Mouse (Mus musculus): ENCODE data around the gene Pdk1. TPM values are rescaled to one million over a fixed set of nuclear protein-coding genes. Genes with fewer than 3 reads are reported as not detected.
"Not testable (repeated sequence)": the region's sequence is repeated elsewhere in the genome, so short reads cannot be mapped to it uniquely, and the experiment has no call there.

The Pdk1 gene
- polyA plus RNA-seq, 2 experiments = 16.0 to 53.2 TPM

DNA sequence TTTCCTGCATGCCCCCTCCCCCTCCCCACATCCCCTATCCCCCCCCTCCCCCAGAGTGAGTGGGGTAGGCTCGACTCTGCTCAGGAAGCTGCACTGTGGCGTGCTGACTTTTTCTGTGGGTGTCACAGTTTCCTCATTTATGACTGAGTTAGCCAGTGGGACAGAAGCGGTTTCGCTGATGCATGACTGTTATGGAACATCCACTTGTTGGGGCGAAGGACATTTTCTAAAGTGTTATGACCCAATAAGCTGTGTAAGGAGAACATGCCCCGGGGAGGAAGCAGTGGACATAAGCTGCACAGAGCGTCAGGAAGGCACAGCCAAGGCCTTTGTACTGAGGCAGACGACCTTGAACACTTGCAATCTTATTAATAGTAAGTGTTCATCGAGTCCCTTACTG is 29.7 kb upstream of the Pdk1 start:
- H3K4me3 ChIP-seq (ENCODE audit: insufficient read depth in 1 of 2, low read depth in 2 of 2, low read length in 2 of 2) = no peak overlapping the region
- no peak overlapping the region for H3K4me2 ChIP-seq (ENCODE audit: low read depth)
- TF ChIP-seq EP300 (IDR thresholded peaks at IDR 0.05; ENCODE audit: low read depth) (no peak), CTCF (IDR thresholded peaks at IDR 0.05; ENCODE audit: low read depth) (no peak)
- H3K9ac ChIP-seq (replicated peaks) = no peak overlapping the region
- no peaks in the 10 kb centered on the region for H3K36me3 ChIP-seq (replicated peaks; ENCODE audit: control insufficient read depth, insufficient read depth, low read depth)
- DNase-seq (ENCODE audit: low read depth in 3 of 3, low spot score in 3 of 3) (no peak), ATAC-seq (ENCODE audit: insufficient read depth) (no peak)
- no peaks in the 10 kb centered on the region for H3K4me1 ChIP-seq (replicated peaks; ENCODE audit: control insufficient read depth in 2 of 2, insufficient read depth in 2 of 2, low read length in 1 of 2)
- no peaks in the 10 kb centered on the region for H3K9me3 ChIP-seq (ENCODE audit: control insufficient read depth, low read length)
- 54% methylated on average over 9 of the region's 9 CpGs for WGBS (ENCODE audit: insufficient replicate concordance)
- H3K27ac ChIP-seq = no peak overlapping the region
- H3K27me3 ChIP-seq (ENCODE audit: control insufficient read depth, insufficient read depth, low read length) = no peaks in the 10 kb centered on the region

DNA sequence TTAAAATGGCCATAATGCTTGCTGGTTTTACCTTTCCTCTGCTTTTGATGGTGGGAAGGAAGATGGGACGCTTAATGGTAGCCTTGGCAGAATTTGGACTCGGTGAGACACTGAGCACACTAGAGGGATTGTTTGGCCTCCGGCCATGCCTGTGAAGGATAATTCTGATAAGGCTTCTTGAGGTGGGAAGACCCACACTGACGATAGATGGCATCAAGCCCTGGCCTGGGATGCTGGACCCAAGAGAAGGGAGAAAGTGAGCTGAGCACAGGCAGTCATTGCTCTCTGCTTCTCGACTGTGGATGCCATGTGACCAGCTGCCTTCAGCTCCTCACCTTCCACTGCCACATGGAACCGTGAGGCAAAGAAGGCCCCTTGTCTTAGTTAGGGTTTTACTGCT is 28.1 kb upstream of the Pdk1 start:
- no peak for ATAC-seq (ENCODE audit: insufficient read depth)
- no peak overlapping the region for H3K4me3 ChIP-seq (ENCODE audit: insufficient read depth in 1 of 2, low read depth in 2 of 2, low read length in 2 of 2)
- H3K27me3 ChIP-seq (ENCODE audit: control insufficient read depth, insufficient read depth, low read length) = no peaks in the 10 kb centered on the region
- H3K9ac ChIP-seq (replicated peaks) = no peak overlapping the region
- no peaks in the 10 kb centered on the region for H3K9me3 ChIP-seq (ENCODE audit: control insufficient read depth, low read length)
- H3K36me3 ChIP-seq (replicated peaks; ENCODE audit: control insufficient read depth, insufficient read depth, low read depth) = no peaks in the 10 kb centered on the region
- H3K27ac ChIP-seq = no peak overlapping the region
- peaks cover 0 to under 1% of the 10 kb centered on the region in 2 experiments; a peak in 2 of 4 replicates for H3K4me1 ChIP-seq (replicated peaks; ENCODE audit: control insufficient read depth in 2 of 2, insufficient read depth in 2 of 2, low read length in 1 of 2)
- TF ChIP-seq EP300 (IDR thresholded peaks at IDR 0.05; ENCODE audit: low read depth) = no peak
- no peak overlapping the region for H3K4me2 ChIP-seq (ENCODE audit: low read depth)
- 66% methylated on average over 6 of the region's 6 CpGs for WGBS (ENCODE audit: insufficient replicate concordance)
- DNase-seq (ENCODE audit: low read depth in 3 of 3, low spot score in 3 of 3) = no peak

DNA sequence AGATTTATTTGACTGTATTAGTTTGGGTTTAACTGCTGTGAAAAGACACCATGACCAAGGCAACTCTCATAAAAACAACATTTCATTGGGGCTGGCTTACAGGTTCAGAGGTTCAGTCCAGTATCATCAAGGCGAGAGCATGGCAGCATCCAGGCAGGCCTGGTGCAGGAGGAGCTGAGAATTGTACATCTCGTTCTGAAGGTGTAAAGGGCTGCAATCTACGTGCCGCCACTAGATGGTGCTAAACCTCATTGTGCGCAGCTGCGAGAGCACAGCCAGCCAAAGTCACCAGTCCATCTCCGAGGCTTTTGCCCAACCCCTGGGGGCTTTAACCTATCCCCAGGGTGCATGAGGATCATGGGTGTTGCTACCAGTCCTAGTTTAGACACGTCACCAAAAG is 20.9 kb upstream of the Pdk1 start:
- not testable (repeated sequence) for H3K27me3 ChIP-seq (ENCODE audit: control insufficient read depth, insufficient read depth, low read length); H3K9ac ChIP-seq (replicated peaks); H3K4me3 ChIP-seq (ENCODE audit: insufficient read depth in 1 of 2, low read depth in 2 of 2, low read length in 2 of 2); ATAC-seq (ENCODE audit: insufficient read depth); DNase-seq (ENCODE audit: low read depth in 3 of 3, low spot score in 3 of 3); H3K27ac ChIP-seq; H3K9me3 ChIP-seq (ENCODE audit: control insufficient read depth, low read length); H3K4me1 ChIP-seq (replicated peaks; ENCODE audit: control insufficient read depth in 2 of 2, insufficient read depth in 2 of 2, low read length in 1 of 2); H3K36me3 ChIP-seq (replicated peaks; ENCODE audit: control insufficient read depth, insufficient read depth, low read depth); H3K4me2 ChIP-seq (ENCODE audit: low read depth)
- TF ChIP-seq CTCF (IDR thresholded peaks at IDR 0.05; ENCODE audit: low read depth) = peak; percentile 67
- WGBS (ENCODE audit: insufficient replicate concordance) = 11% methylated on average over 6 of the region's 8 CpGs

DNA sequence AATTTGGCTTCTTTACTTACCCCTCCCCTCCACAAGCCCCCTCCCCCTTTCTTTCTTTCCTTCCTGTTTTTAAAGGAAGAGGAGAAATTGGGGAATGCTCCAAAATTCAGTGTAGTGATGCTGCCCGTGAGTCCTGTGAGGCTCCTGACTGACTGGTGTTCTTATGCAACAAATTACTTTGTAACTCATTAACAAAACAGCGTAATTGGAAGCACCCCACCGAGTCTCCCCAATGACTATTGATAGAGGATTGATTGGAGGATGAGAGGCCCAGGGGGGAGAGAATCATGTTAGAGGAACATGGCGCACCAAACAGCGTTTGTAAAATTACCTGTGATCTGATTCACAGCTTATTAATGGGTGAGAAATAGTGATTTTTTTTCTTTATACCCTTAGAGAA is 17.9 kb upstream of the Pdk1 start:
- Histone ChIP-seq H3K27ac (no peak overlapping the region), H3K4me1 (replicated peaks; ENCODE audit: control insufficient read depth in 2 of 2, insufficient read depth in 2 of 2, low read length in 1 of 2) (peaks cover 0 to 1% of the 10 kb centered on the region in 2 experiments; a peak in 2 of 4 replicates), H3K9me3 (ENCODE audit: control insufficient read depth, low read length) (no peaks in the 10 kb centered on the region), H3K9ac (replicated peaks) (no peak overlapping the region), H3K36me3 (replicated peaks; ENCODE audit: control insufficient read depth, insufficient read depth, low read depth) (no peaks in the 10 kb centered on the region), H3K4me2 (ENCODE audit: low read depth) (no peak overlapping the region), H3K27me3 (ENCODE audit: control insufficient read depth, insufficient read depth, low read length) (no peaks in the 10 kb centered on the region), H3K4me3 (ENCODE audit: insufficient read depth in 1 of 2, low read depth in 2 of 2, low read length in 2 of 2) (no peak overlapping the region)
- no peak for TF ChIP-seq EP300 (IDR thresholded peaks at IDR 0.05; ENCODE audit: low read depth)
- no peak for TF ChIP-seq CTCF (IDR thresholded peaks at IDR 0.05; ENCODE audit: low read depth)
- DNase-seq (ENCODE audit: low read depth in 3 of 3, low spot score in 3 of 3) (no peak), ATAC-seq (ENCODE audit: insufficient read depth) (no peak)
- 59% methylated on average over 5 of the region's 5 CpGs for WGBS (ENCODE audit: insufficient replicate concordance)

DNA sequence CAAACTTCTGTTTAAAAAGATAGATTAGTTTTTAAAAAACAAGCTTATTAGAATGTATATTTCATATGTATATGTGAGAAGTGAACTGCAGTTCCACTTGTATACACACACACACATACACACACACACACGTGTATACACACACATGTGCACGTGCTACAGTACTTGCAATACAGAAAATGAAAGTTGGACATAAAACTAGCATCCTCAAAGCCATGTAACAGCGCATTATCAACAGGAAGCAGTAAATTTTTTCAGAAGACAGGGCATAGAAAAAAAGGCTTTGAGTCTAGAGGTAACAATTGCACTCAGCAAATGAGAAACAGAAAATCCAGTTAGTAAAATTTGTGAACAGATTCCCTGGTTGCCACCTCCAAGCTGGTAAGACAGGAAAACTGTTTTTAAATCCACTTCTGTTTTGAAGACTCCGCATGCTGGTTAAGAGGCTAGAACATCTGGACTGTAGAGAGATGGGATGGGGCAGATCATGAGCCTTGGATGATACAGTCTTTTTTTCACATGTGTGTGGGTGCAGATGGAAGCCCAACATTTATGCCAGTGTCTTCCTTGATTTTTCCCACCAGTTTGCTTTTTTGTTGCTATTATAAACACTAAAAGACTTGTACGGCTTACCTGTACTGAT is 9.4 kb upstream of the Pdk1 start:
- no peak overlapping the region for H3K27ac ChIP-seq
- no peak for DNase-seq (ENCODE audit: low read depth in 3 of 3, low spot score in 3 of 3)
- H3K27me3 ChIP-seq (ENCODE audit: control insufficient read depth, insufficient read depth, low read length) = no peaks in the 10 kb centered on the region
- peaks cover 0 to 13% of the 10 kb centered on the region in 2 experiments; a peak in 2 of 4 replicates for H3K4me1 ChIP-seq (replicated peaks; ENCODE audit: control insufficient read depth in 2 of 2, insufficient read depth in 2 of 2, low read length in 1 of 2)
- no peaks in the 10 kb centered on the region for H3K36me3 ChIP-seq (replicated peaks; ENCODE audit: control insufficient read depth, insufficient read depth, low read depth)
- H3K9ac ChIP-seq (replicated peaks) = no peak overlapping the region
- ATAC-seq (ENCODE audit: insufficient read depth) = no peak
- WGBS (ENCODE audit: insufficient replicate concordance) = 49% methylated on average over 5 of the region's 5 CpGs
- no peak overlapping the region for H3K4me2 ChIP-seq (ENCODE audit: low read depth)
- no peaks in the 10 kb centered on the region for H3K9me3 ChIP-seq (ENCODE audit: control insufficient read depth, low read length)
- TF ChIP-seq CTCF (IDR thresholded peaks at IDR 0.05; ENCODE audit: low read depth) (no peak), EP300 (IDR thresholded peaks at IDR 0.05; ENCODE audit: low read depth) (no peak)
- H3K4me3 ChIP-seq (ENCODE audit: insufficient read depth in 1 of 2, low read depth in 2 of 2, low read length in 2 of 2) = no peak overlapping the region

Data from liver, embryonic 14.5 days (tissue).